Mouse (Mus musculus): ENCODE measurements around the gene Topors. TPM values are rescaled to one million over a fixed set of nuclear protein-coding genes. Genes with fewer than 3 reads are reported as not detected.

Gene Topors
- total RNA-seq, 2 experiments from 2014 or later, result 15.9 to 18.5 TPM

- no peak for DNase-seq (ENCODE audit: low spot score in 2 of 2)
Measured at GRCm38 (mm10) chr4:40253766-40254165, 15.9 kb downstream of the Topors start.

- no peak for DNase-seq (ENCODE audit: low spot score in 2 of 2)
Measured at GRCm38 (mm10) chr4:40250984-40251383, 18.7 kb downstream of the Topors start.

- DNase-seq (ENCODE audit: low spot score in 2 of 2), result no peak
Measured at GRCm38 (mm10) chr4:40244035-40244434, 25.6 kb downstream of the Topors start.

- DNase-seq (ENCODE audit: low spot score in 2 of 2), result no peak
Measured at GRCm38 (mm10) chr4:40243006-40243405, 26.6 kb downstream of the Topors start.

GRCm38 (mm10) chr4:40241928-40242327 lies 27.7 kb downstream of the Topors start:
- DNase-seq (ENCODE audit: low spot score in 2 of 2), result no peak

GRCm38 (mm10) chr4:40240272-40240744 lies 29.3 kb downstream of the Topors start:
- DNase-seq (ENCODE audit: low spot score in 2 of 2), result no peak

GRCm38 (mm10) chr4:40239409-40240271 lies 30.0 kb downstream of the Topors start, which contains the start of gene Ddx58:
Gene Ddx58, minus strand, starts transcription at chr4:40239828.
- DNase-seq (ENCODE audit: low spot score in 2 of 2), result peak; percentile 8 to 14

- no peak for DNase-seq (ENCODE audit: low spot score in 2 of 2)
Measured at GRCm38 (mm10) chr4:40238483-40239408, 30.9 kb downstream of the Topors start.

GRCm38 (mm10) chr4:40236829-40237228 lies 32.8 kb downstream of the Topors start:
- DNase-seq (ENCODE audit: low spot score in 2 of 2), result no peak

GRCm38 (mm10) chr4:40234256-40234655 lies 35.4 kb downstream of the Topors start:
- DNase-seq (ENCODE audit: low spot score in 2 of 2), result no peak

- no peak for DNase-seq (ENCODE audit: low spot score in 2 of 2)
Measured at GRCm38 (mm10) chr4:40233062-40233664, 36.5 kb downstream of the Topors start.

GRCm38 (mm10) chr4:40229723-40230122 lies 39.9 kb downstream of the Topors start:
- no peak for DNase-seq (ENCODE audit: low spot score in 2 of 2)

- DNase-seq (ENCODE audit: low spot score in 2 of 2), result no peak
Measured at GRCm38 (mm10) chr4:40227886-40228285, 41.8 kb downstream of the Topors start.

- DNase-seq (ENCODE audit: low spot score in 2 of 2), result no peak
Measured at GRCm38 (mm10) chr4:40227131-40227530, 42.5 kb downstream of the Topors start.

- DNase-seq (ENCODE audit: low spot score in 2 of 2), result no peak
Measured at GRCm38 (mm10) chr4:40226095-40226494, 43.6 kb downstream of the Topors start.

GRCm38 (mm10) chr4:40221876-40222585 lies 47.6 kb downstream of the Topors start:
- no peak for DNase-seq (ENCODE audit: low spot score in 2 of 2)

GRCm38 (mm10) chr4:40221004-40221760 lies 48.5 kb downstream of the Topors start:
- no peak for DNase-seq (ENCODE audit: low spot score in 2 of 2)

- no peak for DNase-seq (ENCODE audit: low spot score in 2 of 2)
Measured at GRCm38 (mm10) chr4:40220437-40220836, 49.2 kb downstream of the Topors start.

GRCm38 (mm10) chr4:40218382-40218781 lies 51.3 kb downstream of the Topors start:
- DNase-seq (ENCODE audit: low spot score in 2 of 2), result peak in 1 of 2 experiments; percentile 10

- DNase-seq (ENCODE audit: low spot score in 2 of 2), result no peak
Measured at GRCm38 (mm10) chr4:40217910-40218309, 51.7 kb downstream of the Topors start.
